Mouse (Mus musculus) bone marrow, adult 2 months (tissue): Measurements from ENCODE around the gene Shank3. TPM values are rescaled to one million over a fixed set of nuclear protein-coding genes. Genes with fewer than 3 reads are reported as not detected.

Experiments
- H3K27ac ChIP-seq: fragments of 200-500 bp; 2 replicates; pipeline ENCODE4 v1.5.1; 2012; ENCODE audit warnings: low read depth, mild to moderate bottlenecking, control low read depth, inconsistent platforms, low read length; ENCODE audit not compliant: control insufficient read depth, poor library complexity, insufficient read depth
- H3K4me1 ChIP-seq: fragments of 200-500 bp; 2 replicates; pipeline ENCODE4 v1.6.1; 2011; ENCODE audit warnings: low read length; ENCODE audit not compliant: control insufficient read depth, insufficient read depth
- H3K4me3 ChIP-seq: fragments of 200-500 bp; replicated peaks from 2 replicates; pipeline ENCODE3; 2011; ENCODE audit warnings: mild to moderate bottlenecking, low read depth, low read length, control low read depth; ENCODE audit not compliant: control insufficient read depth
- CTCF ChIP-seq: fragments of 200-500 bp; IDR thresholded peaks from 2 replicates; pipeline ENCODE4 v1.5.1; 2011; ENCODE audit warnings: low read length, control low read depth; ENCODE audit not compliant: control insufficient read depth, insufficient read depth
- POLR2A ChIP-seq: fragments of 200-500 bp; IDR thresholded peaks from 2 replicates; pipeline ENCODE4 v1.6.1; 2011; ENCODE audit warnings: low read depth, mild to moderate bottlenecking, control low read depth, low read length, borderline replicate concordance; ENCODE audit not compliant: control insufficient read depth
- WGBS: fragments of 180-500 bp; shearing (Covaris S2); methylation state at CpG from one replicate; pipeline ENCODE4 v1.1.7; 2018; 5-methylcytosine and 5-hydroxymethylcytosine counted together
- polyA plus RNA-seq: library from polyadenylated mRNA; stranded (reverse); fragments of >200 nt; gene quantifications from 2 replicates; pipeline ENCODE4 v1.2.4, GENCODE M21; 2011; ENCODE audit warnings: low replicate concordance; ENCODE audit not compliant: missing spikeins, insufficient read depth, insufficient read length

Gene Shank3
- polyA plus RNA-seq, 1 experiment: 23.6 TPM

DNA sequence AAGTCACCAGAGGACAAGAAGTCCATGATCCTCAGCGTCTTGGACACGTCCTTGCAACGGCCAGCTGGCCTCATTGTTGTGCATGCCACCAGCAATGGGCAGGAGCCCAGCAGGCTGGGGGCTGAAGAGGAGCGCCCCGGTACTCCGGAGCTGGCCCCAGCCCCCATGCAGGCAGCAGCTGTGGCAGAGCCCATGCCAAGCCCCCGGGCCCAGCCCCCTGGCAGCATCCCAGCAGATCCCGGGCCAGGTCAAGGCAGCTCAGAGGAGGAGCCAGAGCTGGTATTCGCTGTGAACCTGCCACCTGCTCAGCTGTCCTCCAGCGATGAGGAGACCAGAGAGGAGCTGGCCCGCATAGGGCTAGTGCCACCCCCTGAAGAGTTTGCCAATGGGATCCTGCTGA, 49.4 kb downstream of the Shank3 start:
- Histone ChIP-seq H3K27ac (no peak overlapping the region), H3K4me1 (no peaks in the 10 kb centered on the region), H3K4me3 (no peak overlapping the region)
- no peak for TF ChIP-seq POLR2A
- TF ChIP-seq CTCF: no peak
- WGBS: 86% methylated on average over 11 of the region's 11 CpGs

GRCm38 (mm10) chr15:89550506-89550905, 51.1 kb downstream of the Shank3 start:
- Histone ChIP-seq H3K4me3 (no peak overlapping the region), H3K27ac (no peak overlapping the region), H3K4me1 (no peaks in the 10 kb centered on the region)
- no peak for TF ChIP-seq POLR2A
- TF ChIP-seq CTCF: no peak
- WGBS: 82% methylated on average over 8 of the region's 8 CpGs

DNA sequence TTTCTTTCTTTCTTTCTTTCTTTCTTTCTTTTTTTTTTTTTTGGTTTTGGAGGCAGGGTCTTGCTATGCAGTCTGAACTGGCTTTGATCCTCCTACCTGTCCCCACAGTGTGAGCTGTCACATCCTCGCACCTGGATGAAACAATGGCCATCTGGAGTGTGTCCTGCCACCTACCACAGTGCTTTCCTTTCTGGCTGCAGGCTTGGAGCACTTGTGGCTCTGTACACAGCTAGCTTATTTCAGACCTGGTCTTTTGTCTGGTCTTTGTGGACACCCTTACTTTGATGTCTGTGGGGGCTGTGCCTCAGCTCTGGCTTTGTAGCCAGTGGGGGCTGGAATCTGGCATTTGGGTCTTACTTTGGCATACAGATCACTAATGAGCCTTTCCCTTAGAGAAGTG, 52.3 kb downstream of the Shank3 start:
- no peak overlapping the region for H3K4me3 ChIP-seq
- TF ChIP-seq CTCF: no peak
- no peak for TF ChIP-seq POLR2A
- H3K27ac ChIP-seq: no peak overlapping the region
- WGBS: 84% methylated on average over 1 of the region's 1 CpGs
- H3K4me1 ChIP-seq: no peaks in the 10 kb centered on the region

DNA sequence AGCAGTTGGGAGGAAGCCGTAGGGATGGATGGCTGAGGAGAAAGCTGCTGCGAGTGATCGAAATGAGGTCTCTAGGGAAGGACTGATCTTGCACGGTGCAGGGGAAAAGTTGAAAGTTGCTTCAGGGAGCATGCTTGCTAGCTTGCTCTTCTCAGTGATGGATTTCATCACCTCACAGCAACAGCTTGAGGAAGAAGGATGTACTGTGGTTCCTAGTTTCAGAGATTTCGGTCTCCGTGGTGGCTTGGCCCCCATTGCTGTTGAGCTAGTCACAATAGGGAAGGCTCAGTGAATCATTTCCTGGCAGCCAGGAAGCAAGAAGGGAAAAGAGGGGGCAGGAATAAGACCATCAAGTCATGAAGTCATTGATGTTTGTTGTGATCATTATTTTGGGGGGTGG, 56.2 kb downstream of the Shank3 start:
- no peak overlapping the region for H3K4me3 ChIP-seq
- no peaks in the 10 kb centered on the region for H3K4me1 ChIP-seq
- WGBS: 62% methylated on average over 6 of the region's 6 CpGs
- no peak for TF ChIP-seq CTCF
- no peak for TF ChIP-seq POLR2A
- no peak overlapping the region for H3K27ac ChIP-seq

- 88% methylated on average over 23 of the region's 23 CpGs for WGBS
- H3K4me3 ChIP-seq: no peak overlapping the region
- no peaks in the 10 kb centered on the region for H3K4me1 ChIP-seq
- no peak overlapping the region for H3K27ac ChIP-seq
- TF ChIP-seq POLR2A: no peak
- TF ChIP-seq CTCF: no peak
Observed at GRCm38 (mm10) chr15:89556401-89557178, 57.2 kb downstream of the Shank3 start.

DNA sequence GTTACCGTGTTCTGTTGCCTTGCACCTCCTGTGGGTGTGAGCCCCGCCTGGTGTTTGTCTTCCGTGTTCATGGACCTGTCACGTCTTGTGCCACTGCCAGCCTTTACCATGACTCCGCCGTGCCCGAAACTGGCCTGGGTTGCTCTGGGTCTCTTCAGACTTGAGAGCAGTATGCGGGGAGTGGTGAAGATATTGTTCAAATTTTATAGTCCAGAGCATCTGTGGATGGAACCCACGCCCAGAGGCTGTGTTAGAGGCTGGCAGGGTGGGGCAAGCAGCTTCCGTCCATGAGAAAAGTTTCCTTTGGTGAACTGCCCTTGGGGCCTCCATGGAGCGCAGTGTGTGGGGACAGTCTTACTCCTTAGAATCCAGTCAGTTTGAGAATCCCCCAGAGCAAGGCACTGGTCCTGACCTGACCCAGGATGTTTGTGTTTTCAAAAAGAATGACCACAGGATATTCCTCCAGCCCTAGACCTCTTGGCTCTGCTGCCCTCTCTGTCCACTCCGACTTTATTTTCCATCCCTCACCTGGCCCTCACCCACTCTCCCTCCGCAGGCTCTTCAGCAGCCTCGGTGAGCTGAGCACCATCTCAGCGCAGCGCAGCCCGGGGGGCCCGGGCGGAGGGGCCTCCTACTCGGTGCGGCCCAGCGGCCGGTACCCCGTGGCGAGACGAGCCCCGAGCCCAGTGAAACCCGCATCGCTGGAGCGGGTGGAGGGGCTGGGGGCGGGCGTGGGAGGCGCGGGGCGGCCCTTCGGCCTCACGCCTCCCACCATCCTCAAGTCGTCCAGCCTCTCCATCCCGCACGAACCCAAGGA, 58.0 kb downstream of the Shank3 start:
- H3K27ac ChIP-seq: no peak overlapping the region
- no peak for TF ChIP-seq CTCF
- no peak for TF ChIP-seq POLR2A
- WGBS: 89% methylated on average over 40 of the region's 40 CpGs

GRCm38 (mm10) chr15:89557996-89558390, 58.6 kb downstream of the Shank3 start:
- Histone ChIP-seq H3K4me3 (no peak overlapping the region), H3K27ac (no peak overlapping the region), H3K4me1 (no peaks in the 10 kb centered on the region)
- 95% methylated on average over 34 of the region's 34 CpGs for WGBS
- TF ChIP-seq CTCF: no peak
- no peak for TF ChIP-seq POLR2A

More for the DNA sequence above, 58.0 kb downstream of the Shank3 start:
- Histone ChIP-seq H3K4me3 (no peak overlapping the region), H3K4me1 (no peaks in the 10 kb centered on the region)

DNA sequence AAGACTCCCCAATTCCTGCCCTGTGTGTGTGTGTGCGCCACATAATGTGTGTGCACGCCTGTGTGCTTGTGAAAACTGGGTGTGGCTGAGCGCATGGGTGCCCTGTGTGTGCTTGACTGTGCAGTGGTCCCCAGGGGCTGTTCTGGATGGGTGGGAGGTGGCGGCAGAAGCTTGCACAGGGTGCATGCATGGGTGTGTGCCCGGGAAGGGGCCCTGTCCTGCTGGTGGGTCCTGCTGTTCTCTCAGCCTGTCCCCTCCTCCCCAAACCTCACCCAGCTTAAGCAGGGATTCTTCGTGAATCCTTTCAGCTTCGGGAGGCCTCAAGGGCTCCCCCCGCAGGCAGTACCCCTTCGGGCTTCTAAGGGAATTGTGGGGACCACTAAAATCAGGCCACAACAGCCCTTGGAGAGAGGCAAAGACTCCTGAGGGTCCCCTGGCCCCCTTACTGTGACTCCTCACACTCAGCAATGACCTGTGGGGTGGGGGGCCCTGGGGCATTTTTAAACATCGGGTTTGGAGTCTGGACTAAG, 59.8 kb downstream of the Shank3 start:
- 78% methylated on average over 10 of the region's 10 CpGs for WGBS
- TF ChIP-seq POLR2A (no peak), CTCF (no peak)
- H3K4me1 ChIP-seq: no peaks in the 10 kb centered on the region
- H3K4me3 ChIP-seq: no peak overlapping the region
- no peak overlapping the region for H3K27ac ChIP-seq
